Mouse (Mus musculus): Measurements from ENCODE around the gene Kif19a. TPM values are rescaled to one million over a fixed set of nuclear protein-coding genes. Genes with fewer than 3 reads are reported as not detected.

Kif19a gene
- 10 to 100 TPM in 1 of 2 experiments, 1 to 10 TPM in 1; 8.8 to 11.2 TPM for total RNA-seq (2021)
- long read RNA-seq, experiment 1, partial matches to known transcripts: 1 of 3 reads
- long read RNA-seq, experiment 1, other reads (novel, unspliced or antisense): 1 of 3 reads
- long read RNA-seq, experiment 2, partial matches to known transcripts: 1 of 4 reads
- long read RNA-seq, experiment 2, other reads (novel, unspliced or antisense): 2 of 4 reads

DNA sequence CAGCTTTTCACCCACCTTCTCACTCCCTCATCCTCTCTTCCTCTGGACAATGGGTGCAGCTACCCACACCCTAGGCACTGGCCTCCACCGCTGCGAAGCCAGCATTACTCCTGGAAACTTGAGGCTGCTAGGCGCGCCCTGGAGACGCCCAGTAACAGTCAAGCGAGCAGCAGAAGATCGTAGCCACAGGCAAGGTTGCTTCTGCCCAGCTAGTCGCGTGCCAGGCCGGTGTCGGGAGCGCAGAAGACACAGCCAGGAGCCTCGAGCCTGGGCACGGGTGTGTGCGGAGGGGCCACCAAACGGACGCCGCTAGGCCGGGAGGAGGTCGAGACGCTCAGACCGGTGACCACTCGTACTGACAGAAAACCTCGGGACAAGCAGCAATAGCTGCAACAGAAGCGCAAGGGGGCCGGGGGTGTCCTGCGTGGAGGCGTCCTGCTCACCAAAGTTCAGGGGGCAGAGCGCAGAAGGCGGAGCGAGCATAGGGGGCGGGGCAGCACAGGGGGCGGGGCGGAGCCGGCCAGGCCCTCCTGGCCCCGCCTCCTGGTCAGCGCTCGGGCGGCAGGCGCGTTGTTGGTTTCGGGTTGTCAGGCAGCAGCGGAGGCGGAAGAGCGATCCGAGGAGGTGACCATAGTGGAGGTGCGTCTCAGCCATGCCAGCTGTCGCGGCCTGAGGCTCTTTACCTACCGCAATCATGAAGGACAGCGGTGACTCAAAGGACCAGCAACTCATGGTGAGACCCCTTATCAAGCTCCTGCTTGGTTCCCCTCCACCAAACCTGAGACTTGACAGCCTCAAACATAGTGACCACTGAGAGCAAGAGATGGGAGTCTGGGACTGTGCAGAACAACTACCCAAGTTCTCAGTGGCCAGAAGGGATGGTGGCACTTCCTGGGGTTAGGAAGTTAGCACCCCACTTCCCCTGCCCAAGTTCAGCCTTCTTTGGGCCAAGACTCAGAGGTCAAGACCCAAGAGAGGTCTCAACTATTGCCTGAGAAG is at the start of gene Kif19a:
Gene Kif19a (plus strand): TSS at position 569 of the 999 bp plus-strand sequence.
- intact Hi-C loops (cut with DNase I): no loop called here
- DNase-seq (ENCODE audit: low spot score in 2 of 2): no peak

DNA sequence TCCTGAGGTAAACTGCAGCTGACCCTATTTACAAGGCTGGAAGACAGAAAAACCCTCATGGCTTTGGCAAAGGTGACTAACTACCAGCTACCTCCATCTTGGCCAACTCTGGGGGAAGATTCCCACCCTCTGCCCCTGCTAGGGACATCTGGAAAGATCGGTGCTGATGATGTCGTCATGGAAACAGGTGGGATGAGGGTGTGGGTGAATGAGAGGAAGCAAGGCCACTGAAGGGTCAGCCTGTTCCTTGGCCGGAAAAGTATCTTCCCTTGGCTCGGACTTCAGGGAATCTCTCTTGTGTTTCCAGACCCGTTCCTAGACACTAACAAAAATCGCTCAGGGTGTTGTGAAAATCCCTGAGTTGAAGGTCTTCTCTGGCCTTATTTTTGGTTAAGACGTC is 49.7 kb upstream of the Kif19a start:
- no peak for DNase-seq (ENCODE audit: low spot score in 2 of 2)
- intact Hi-C loops (cut with DNase I): no loop called here

DNA sequence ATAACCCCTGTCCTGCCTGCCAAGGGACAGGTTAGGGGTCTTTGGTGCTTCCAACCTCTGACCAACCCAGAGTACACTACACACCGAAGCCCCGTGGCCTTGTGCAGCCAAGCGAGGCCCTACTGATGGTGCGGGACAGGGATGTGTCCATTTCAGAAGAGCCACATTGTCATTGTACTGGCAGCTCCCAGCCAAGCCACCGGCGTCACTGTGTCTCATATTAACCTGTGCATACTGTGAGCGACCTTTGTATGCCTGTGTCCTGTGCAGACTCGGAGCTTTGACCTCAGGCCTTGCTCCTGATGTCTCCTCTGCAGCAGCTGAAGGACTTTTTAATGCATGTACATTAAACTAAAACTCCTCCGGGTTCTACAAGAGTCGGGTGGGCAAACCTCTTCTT is 44.7 kb upstream of the Kif19a start:
- DNase-seq (ENCODE audit: low spot score in 2 of 2): no peak
- intact Hi-C loops (cut with DNase I): no loop called here

DNA sequence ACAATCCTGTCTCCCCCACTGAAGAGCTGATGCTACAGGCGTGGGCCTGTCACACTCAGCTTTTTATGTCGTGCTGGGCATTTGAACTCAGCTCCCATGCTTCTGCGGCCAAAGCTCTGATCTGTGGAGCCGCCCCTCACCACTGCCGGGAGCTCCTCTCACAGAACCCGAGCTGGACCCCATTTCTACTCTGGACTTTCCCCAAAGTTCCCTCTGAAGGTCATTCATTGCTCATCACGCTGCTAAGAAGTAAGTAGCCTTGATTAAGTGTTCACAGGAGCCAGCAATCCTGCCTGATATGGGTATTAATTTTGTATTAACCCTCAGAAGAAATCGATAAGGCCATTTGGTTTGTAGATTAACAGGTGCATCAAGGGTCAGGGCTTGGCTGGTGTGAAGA is 42.8 kb upstream of the Kif19a start:
- DNase-seq (ENCODE audit: low spot score in 2 of 2): no peak
- intact Hi-C loops (cut with DNase I): no loop called here

DNA sequence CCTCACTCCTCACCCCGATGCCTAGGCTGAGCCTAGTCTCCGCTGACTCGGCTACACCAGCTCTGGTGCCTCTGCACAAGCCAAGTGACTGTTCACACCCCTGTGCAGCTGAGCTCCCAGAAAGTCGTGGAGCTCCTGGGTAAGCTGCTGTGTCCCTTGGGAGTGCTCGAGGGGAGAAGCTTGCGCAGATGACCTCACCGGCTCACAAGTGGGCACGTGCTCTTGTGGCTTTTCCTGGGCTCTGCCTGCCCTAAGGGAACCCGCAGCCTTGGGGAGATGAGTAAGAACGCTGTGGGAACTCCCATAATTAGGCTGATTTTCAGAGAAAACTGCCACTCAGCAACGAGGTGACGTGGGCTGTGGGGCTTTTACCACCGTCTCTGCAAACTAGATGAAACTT is 42.2 kb upstream of the Kif19a start:
- intact Hi-C loops (cut with DNase I): no loop called here
- no peak for DNase-seq (ENCODE audit: low spot score in 2 of 2)

DNA sequence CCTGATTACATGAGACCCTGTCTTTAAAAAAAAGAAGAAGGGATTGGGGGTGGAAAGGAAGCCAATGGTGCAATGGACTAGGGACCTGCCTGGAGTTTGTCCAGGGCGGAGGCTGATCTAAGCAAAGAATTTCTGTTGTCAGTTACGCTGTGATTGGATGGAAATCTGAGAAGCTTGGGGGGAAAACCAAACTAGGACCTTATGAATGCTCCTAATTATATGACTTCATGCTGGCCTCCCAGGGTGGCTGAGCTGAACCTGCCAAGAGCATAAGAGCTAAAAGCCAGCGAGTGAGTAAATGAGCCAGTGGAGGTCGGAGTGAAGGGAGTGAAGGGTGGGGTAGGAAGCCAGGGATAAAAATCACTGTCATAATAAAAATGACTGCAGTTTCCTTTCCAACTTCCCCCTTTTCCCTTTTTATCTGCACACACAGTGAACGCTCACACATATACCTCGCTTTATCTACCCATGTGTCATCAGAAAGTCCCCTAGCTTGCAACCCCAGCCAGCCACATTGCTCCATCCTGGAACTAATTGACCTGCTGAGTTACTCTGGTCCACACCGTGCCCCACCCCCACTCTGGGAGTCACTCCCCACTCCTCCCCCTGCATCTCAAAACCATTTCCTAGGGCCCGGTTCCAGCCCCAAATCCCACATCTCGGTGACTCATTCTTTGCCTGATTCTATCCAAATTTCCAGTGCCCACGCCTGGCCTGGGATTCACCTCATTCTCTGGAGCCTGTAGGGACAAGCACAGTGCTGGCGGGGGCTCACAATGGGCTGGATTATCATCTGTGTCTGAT is 40.2 kb upstream of the Kif19a start:
- peak in 1 of 2 experiments; percentile 24 for DNase-seq (ENCODE audit: low spot score in 2 of 2)
- intact Hi-C loops (cut with DNase I): no loop called here

DNA sequence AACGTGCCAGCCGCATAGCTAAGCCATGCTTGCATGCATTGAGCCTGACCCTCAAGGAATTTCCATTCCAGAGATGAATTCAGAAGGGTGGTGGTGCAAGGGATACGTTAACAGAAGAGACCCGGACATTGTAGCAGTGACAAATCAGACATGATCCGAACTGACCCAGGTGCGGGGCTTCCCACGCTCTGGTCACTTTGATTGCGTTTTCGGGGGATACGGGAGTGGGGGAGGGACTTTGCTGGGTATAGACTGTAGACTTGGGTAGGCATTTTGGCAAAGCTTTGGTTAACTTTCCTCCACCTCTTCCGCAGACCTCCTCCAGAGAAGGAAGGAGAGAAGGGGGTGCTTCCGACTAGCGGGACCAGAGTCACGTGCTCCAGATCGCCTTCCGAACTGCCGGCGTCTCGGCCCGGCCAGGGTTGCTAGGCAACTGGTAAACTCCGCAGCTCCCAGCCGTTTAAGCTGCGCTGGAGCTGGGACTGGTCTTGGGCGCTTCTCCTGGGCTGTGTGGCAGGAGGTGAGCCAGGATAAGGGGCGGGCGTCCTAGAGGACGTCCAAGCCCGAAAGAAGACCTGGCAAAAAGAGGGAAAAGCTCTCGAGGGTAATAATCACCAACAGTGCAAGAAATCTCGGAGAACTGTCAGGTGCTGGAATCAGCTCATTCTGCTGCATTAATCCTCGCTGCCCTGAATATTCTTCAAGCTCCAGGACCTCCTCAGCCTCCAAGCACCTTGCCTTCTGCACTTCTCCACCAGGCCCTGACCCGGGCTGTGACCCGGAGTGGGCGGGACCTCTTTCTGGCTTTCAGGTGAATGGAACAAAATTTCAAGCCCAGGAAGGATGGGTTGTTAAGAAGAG is 38.0 kb upstream of the Kif19a start, which contains the start of gene Dnaic2:
Gene Dnaic2 (plus strand): TSS at position 444 of the 861 bp plus-strand sequence.
- DNase-seq (ENCODE audit: low spot score in 2 of 2): peak; percentile 67 to 77
- intact Hi-C loops (cut with DNase I): no loop called here

DNA sequence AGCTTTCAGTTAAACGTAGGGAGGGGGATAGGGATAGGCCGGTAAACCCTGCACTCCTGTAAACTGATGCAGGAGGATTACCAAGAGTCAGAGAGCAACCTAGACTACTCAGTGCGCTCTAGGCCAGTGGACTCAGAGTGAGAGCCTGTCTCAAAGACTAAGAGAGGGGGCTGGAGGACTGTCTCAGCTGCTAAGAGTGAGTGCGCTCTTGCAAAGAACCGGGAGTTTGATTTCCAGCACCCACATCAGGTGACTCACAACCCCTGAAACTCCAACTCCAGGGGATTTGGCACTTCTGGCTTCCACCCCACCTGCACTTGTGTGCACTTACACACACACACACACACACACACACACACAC is 37.4 kb upstream of the Kif19a start:
- no peak for DNase-seq (ENCODE audit: low spot score in 2 of 2)
- intact Hi-C loops (cut with DNase I): no loop called here

DNA sequence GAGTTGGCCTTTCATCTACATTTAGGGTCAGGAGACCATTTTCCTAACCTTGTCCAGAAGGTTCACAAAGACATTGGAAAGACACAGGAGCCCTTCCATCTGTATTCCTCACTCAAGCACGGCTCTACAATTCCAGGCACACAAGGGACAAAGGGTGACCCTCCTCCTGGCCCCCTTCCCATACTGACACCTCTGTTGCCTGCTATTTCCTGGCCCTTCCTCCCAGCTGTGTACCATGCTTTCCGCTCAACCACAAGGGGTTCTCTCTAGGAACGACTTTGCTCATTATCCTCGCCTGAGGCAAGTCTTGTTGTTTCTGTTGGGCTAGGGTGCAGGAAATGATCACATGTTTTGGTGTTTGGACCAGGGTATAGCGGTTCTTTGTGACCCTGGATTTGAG is 36.9 kb upstream of the Kif19a start:
- intact Hi-C loops (cut with DNase I): no loop called here
- no peak for DNase-seq (ENCODE audit: low spot score in 2 of 2)

DNA sequence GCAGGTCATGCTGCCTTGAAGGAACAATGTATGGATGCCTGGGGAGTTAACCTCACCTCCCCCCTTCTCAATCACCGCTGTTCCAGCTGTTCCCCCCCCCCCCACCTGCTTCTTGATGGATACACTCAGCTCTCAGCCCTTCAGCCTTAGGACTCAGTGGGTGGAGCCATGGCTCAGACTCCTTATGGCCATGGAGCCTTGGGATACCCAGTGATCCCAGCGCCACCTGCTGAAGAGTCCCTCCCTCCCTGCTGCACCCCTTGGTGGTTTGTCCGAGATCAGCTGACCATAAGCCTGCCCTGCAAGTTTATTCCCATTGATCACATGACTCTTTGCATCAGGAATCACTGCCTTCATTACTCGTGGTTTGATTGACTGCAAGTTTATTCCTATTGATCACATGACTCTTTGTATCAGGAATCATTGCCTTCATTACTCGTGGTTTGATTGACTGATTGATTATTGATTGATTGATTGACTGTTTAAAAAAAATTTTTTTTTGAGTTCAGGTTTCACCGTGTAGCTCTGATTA is 35.3 kb upstream of the Kif19a start:
- DNase-seq (ENCODE audit: low spot score in 2 of 2): no peak
- intact Hi-C loops (cut with DNase I): loop anchor here (10.0 kb wide), 1 partner anchor 55 kb away; the partner anchor contains the start of gene Ttyh2

DNA sequence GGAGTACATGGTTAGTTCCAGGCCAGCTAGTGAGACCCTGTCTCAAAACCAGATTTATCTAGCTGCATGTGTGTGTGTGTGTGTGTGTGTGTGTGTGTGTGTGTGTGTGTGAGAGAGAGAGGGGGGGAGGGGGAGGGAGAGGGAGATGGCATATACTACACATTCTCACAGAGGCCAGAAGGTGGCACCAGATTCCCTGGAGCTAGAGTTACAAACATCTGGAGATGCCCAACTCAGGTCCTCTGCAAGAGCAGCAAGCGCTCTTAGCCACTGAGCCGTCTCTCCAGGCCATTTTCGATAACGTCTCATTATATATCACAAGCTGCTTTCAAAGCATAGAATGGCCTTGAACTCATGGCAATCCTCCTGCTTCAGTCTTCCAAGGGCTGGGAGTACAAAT is 33.5 kb upstream of the Kif19a start:
- intact Hi-C loops (cut with DNase I): loop anchor here (10.0 kb wide), 1 partner anchor 57 kb away; the partner anchor contains the start of gene Ttyh2
- DNase-seq (ENCODE audit: low spot score in 2 of 2): no peak

DNA sequence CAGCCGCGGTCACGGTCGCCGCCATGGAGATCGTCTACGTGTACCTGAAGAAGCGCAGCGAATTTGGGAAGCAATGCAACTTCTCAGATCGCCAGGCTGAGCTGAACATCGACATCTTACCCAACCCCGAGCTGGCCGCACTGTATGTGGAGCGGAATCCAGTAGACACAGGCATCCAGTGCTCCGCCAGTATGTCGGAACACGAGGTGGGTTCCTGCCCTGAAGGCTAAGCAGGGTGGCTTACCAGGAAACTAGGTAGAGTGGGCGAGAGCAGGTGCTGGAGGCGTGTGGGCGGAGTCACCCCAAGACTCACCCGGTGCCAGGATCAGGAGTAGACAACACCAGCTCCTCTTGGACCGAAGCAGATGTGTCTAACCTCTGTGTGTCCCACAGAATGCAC is 32.3 kb upstream of the Kif19a start:
- intact Hi-C loops (cut with DNase I): loop anchor here (10.0 kb wide), 1 partner anchor 58 kb away; the partner anchor contains the start of gene Ttyh2
- no peak for DNase-seq (ENCODE audit: low spot score in 2 of 2)

DNA sequence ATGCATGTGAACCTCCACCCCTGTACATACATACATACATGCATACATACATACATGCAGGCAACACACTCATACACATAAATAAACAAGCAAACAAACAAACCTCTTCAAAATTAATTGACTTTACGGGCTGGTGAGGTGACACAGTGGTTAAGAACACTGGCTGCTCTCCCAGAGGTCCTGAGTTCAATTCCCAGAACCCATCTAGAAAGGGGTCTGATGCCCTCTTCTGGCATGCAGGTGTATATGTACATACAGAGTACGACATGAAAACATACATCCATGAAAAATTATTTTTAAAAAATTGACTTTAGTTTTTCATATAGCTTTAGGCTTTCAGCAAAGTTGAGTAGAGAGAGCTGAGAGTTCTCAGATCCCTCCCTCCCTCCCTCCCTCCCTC is 29.1 kb upstream of the Kif19a start:
- intact Hi-C loops (cut with DNase I): loop anchor here (10.0 kb wide), 1 partner anchor 61 kb away; the partner anchor contains the start of gene Ttyh2

DNA sequence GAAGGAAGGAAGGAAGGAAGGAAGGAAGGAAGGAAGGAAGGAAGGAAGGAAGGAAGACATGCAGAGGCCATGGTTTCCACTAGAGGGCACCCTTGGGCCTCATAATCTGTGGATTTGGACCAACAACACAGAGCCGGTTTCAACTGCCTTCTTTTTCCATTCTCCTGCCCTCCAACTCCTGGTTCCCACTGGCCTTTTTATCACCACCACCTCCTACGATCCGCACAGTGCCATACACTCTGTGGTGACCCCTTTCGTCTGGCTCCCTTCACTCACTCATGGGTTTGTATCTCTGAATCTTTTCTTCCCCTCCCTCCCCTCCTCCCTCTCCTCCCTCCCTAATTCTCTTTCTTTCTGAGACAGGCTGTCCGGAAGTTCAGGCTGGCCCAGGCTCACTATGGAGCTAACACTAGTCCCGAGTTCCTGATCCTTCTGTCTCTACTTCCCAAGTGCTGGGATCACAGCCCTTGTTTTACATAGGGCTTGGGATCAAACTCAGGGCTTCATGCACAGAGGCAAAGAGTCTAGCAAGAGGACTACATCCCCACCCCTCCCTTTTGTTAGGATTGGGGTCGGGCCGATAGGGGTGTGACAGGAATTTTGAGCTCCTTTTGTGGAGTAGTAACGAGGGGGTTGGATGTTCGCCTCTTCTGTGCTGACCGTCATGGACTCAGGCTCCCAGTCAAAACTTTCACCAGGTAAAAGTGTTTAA is 28.1 kb upstream of the Kif19a start:
- intact Hi-C loops (cut with DNase I): loop anchor here (10.0 kb wide), 1 partner anchor 62 kb away; the partner anchor contains the start of gene Ttyh2
- peak; percentile 73 to 74 for DNase-seq (ENCODE audit: low spot score in 2 of 2)

More for the DNA sequence above, 29.1 kb upstream of the Kif19a start:
- no peak for DNase-seq (ENCODE audit: low spot score in 2 of 2)

DNA sequence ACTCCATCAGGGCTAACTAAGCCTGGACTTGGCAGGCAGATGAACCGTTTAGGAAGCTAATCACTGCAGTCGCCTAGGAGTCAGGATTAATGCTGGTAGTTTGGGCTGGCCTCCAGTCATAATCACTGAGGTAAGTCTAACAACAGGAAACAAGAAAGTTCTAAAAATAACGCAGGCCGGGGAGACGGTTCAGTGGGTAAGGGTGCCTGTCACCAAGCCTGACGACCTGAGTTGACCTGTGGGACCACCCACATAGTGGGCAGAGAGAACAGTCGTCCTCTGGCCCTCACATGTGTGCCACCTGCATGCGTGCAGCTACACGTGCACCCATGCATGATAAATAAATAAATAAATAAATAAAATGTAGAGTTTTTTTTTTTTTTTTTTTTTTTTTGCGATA is 24.6 kb upstream of the Kif19a start:
- no peak for DNase-seq (ENCODE audit: low spot score in 2 of 2)
- intact Hi-C loops (cut with DNase I): no loop called here

DNA sequence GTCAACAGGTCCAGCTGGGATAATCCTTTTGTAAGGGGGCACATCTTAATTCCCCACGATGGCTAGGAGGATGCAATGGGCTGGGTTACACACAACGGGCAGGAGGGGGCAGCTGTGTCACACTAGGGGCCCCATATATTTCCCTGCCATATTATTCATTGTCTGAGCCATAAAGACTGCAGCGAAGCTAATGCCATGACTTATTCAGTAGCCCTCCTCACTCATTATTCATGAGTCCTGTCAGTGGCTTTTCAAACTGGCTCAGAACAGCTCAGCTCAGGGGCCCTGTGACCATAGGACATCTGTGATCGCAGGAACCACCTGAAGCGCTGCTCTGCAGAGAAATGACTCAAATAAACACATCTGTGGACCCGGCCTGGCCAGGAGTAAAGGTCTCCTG is 23.7 kb upstream of the Kif19a start:
- no peak for DNase-seq (ENCODE audit: low spot score in 2 of 2)
- intact Hi-C loops (cut with DNase I): no loop called here

DNA sequence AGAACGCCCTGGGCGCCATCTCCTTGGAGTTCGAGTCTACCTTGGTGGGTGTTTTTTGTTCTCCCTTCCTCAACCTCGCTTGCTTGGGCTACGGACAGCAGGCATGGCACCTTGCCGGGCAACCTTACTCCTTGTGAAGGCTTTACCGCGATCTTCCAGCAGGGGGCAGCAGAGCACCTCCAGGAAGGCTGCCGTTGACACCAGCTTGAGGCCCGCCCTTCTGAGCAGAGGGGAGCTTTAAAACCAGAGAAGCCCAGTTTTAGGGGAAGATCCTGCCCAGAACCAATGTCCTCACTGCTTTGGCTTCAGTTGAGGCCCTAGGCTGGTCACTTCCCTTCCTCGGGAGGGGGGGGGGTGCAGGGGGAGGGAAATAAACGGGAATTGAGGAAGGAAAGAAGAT is 20.1 kb upstream of the Kif19a start:
- peak; percentile 87 to 95 for DNase-seq (ENCODE audit: low spot score in 2 of 2)
- intact Hi-C loops (cut with DNase I): loop anchor here (2.0 kb wide), 3 partner anchors 44 to 168 kb away; no protein-coding TSS in a partner anchor
